In the genomic region with DNA sequence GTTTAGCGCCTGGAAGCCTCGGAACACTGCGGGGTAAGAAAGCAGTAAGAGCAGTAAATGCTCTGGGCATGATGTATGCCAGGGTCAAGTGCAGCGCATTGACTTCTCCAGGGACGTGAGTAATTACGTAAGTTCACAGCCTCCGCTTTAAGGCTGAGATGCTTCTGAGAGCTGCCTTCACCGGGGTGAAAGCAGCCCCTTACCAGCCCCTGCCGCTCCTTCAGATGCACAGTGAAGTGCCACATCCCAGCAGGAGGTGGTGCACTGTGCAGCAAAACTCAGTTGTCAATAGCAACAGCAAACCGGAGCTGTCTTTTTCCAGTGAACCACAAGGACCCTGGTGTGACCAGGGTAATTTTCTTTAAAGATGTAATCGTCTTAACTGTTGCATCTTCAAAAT, we compare ENCODE assay signal across 12 mouse cellular contexts.
A peak's percentile ranks its signal among the peaks of the same experiment; 100 is the strongest.
DNase-seq lines count a peak whose midpoint lies in the region; ATAC-seq and TF ChIP-seq lines count a peak whose summit lies in the region.
"Had no signal": no experiment of that assay in that cellular context is flagged by ENCODE, and none has a peak within 500 bp of the region (broad histone marks: within the 10 kb centered on the region; RNA-seq: fewer than 3 reads in every experiment).

No protein-coding gene starts in this region.

- TF ChIP-seq CTCF in midbrain, postnatal 0 days (IDR thresholded peaks at IDR 0.05): peak; percentile 64

- DNase-seq in forebrain, embryonic 11.5 days (ENCODE audit: low spot score): no peak
- no peak for DNase-seq in forebrain, embryonic 10.5 days (ENCODE audit: extremely low spot score, low spot score)
- peak; percentile 34 for DNase-seq in ES-E14 (ENCODE audit: low read depth, low spot score)
- DNase-seq in midbrain, postnatal 0 days (ENCODE audit: low spot score): peak; percentile 71
- DNase-seq in c-Kit-positive CD71-positive TER-119-positive erythroid progenitor cells, embryonic 14.5 days (ENCODE audit: low spot score): no peak
- no peak for DNase-seq in lung, adult 18-20 months
- DNase-seq in gastrocnemius, postnatal 36 days: no peak

- no peaks in the 10 kb centered on the region for H3K9me3 ChIP-seq in forebrain, embryonic 11.5 days (ENCODE audit: control insufficient read depth, low read length)
- H3K9me3 ChIP-seq in forebrain, embryonic 10.5 days: peaks cover 3% of the 10 kb centered on the region
- no peaks in the 10 kb centered on the region for H3K9me3 ChIP-seq in ES-E14 (ENCODE audit: control insufficient read depth, insufficient read depth, low read depth, low read length)
- no peaks in the 10 kb centered on the region for H3K9me3 ChIP-seq in forebrain, embryonic 15.5 days
- H3K9me3 ChIP-seq in midbrain, postnatal 0 days (ENCODE audit: low read length): no peaks in the 10 kb centered on the region
- H3K9me3 ChIP-seq: heart, embryonic 15.5 days; liver, embryonic 15.5 days had no signal

- H3K36me3 ChIP-seq in forebrain, embryonic 11.5 days (ENCODE audit: control insufficient read depth, insufficient read depth, low read length): no peaks in the 10 kb centered on the region
- H3K36me3 ChIP-seq in forebrain, embryonic 10.5 days (replicated peaks): no peaks in the 10 kb centered on the region
- H3K36me3 ChIP-seq in ES-E14 (ENCODE audit: control insufficient read depth, insufficient read depth, low read length, poor library complexity, severe bottlenecking): no peaks in the 10 kb centered on the region
- H3K36me3 ChIP-seq in forebrain, embryonic 15.5 days: no peaks in the 10 kb centered on the region
- peaks cover 5% of the 10 kb centered on the region for H3K36me3 ChIP-seq in midbrain, postnatal 0 days (ENCODE audit: insufficient read depth, low read length)
- H3K36me3 ChIP-seq: G1E; heart, embryonic 15.5 days; liver, embryonic 15.5 days had no signal

- no peak overlapping the region for H3K27ac ChIP-seq in forebrain, embryonic 11.5 days (ENCODE audit: low read depth, low read length)
- no peak overlapping the region for H3K27ac ChIP-seq in forebrain, embryonic 10.5 days
- H3K27ac ChIP-seq in ES-E14 (ENCODE audit: insufficient read depth, low read depth, low read length, poor library complexity, severe bottlenecking): no peak overlapping the region
- H3K27ac ChIP-seq in forebrain, embryonic 15.5 days (replicated peaks): no peak overlapping the region
- H3K27ac ChIP-seq in midbrain, postnatal 0 days (ENCODE audit: low read depth, low read length): no peak overlapping the region
- H3K27ac ChIP-seq: heart, embryonic 15.5 days; liver, embryonic 15.5 days had no signal

- intact Hi-C loops in gastrocnemius, postnatal 36 days (cut with DNase I): no loop called here

- in situ Hi-C loops in ES-E14 (cut with MboI; ENCODE audit: low sequenced_read_pairs in 2 of 2, unreplicated experiment in 2 of 2): no loop called here

- ATAC-seq in forebrain, embryonic 11.5 days (replicated peaks; ENCODE audit: low FRiP score): peak; percentile 39; the same call in 1 of the 2 replicates
- ATAC-seq in forebrain, embryonic 15.5 days (replicated peaks): peak; percentile 44; the same call in 1 of the 2 replicates
- ATAC-seq in midbrain, postnatal 0 days (ENCODE audit: low FRiP score): peak; percentile 57; the same call in 1 of the 2 replicates

- H3K4me1 ChIP-seq in forebrain, embryonic 11.5 days (replicated peaks; ENCODE audit: control insufficient read depth, insufficient read depth, low read length): no peaks in the 10 kb centered on the region
- peaks cover 29% of the 10 kb centered on the region for H3K4me1 ChIP-seq in forebrain, embryonic 10.5 days
- no peaks in the 10 kb centered on the region for H3K4me1 ChIP-seq in ES-E14 (ENCODE audit: control insufficient read depth in 2 of 2, insufficient read depth in 2 of 2, low read length in 2 of 2, poor library complexity in 1 of 2)
- peaks cover 6% of the 10 kb centered on the region; the same call in 1 of the 2 replicates for H3K4me1 ChIP-seq in forebrain, embryonic 15.5 days
- H3K4me1 ChIP-seq in midbrain, postnatal 0 days (ENCODE audit: insufficient read depth, low read length): 0 out of 2 replicates have a peak, but pooled peaks cover 4% of the 10 kb centered on the region
- H3K4me1 ChIP-seq: liver, embryonic 15.5 days had no signal

- H3K27me3 ChIP-seq in forebrain, embryonic 11.5 days (ENCODE audit: control insufficient read depth, insufficient read depth, low read length): peaks cover 10% of the 10 kb centered on the region
- peaks cover 99% of the 10 kb centered on the region for H3K27me3 ChIP-seq in forebrain, embryonic 10.5 days (ENCODE audit: poor library complexity, severe bottlenecking)
- H3K27me3 ChIP-seq in forebrain, embryonic 15.5 days: peaks cover 8% of the 10 kb centered on the region; the same call in 1 of the 2 replicates
- H3K27me3 ChIP-seq in midbrain, postnatal 0 days (ENCODE audit: insufficient read depth, low read length): 0 out of 2 replicates have a peak, but pooled peaks cover 4% of the 10 kb centered on the region

- H3K4me3 ChIP-seq in forebrain, embryonic 11.5 days (ENCODE audit: low read depth, low read length): no peak overlapping the region
- no peak overlapping the region for H3K4me3 ChIP-seq in forebrain, embryonic 10.5 days
- no peak overlapping the region for H3K4me3 ChIP-seq in ES-E14 (ENCODE audit: insufficient read depth in 1 of 2, low read depth in 1 of 2, low read length in 2 of 2, poor library complexity in 1 of 2, severe bottlenecking in 1 of 2)
- H3K4me3 ChIP-seq in forebrain, embryonic 15.5 days: no peak overlapping the region
- H3K4me3 ChIP-seq in midbrain, postnatal 0 days (ENCODE audit: low read depth, low read length): no peak overlapping the region
- H3K4me3 ChIP-seq: heart, embryonic 15.5 days; liver, embryonic 15.5 days; megakaryocyte, embryonic 14.5 days had no signal

- no peak overlapping the region for H3K4me2 ChIP-seq in forebrain, embryonic 11.5 days (ENCODE audit: low read depth, low read length, severe bottlenecking)
- H3K4me2 ChIP-seq in forebrain, embryonic 15.5 days (replicated peaks): no peak overlapping the region
- H3K4me2 ChIP-seq in midbrain, postnatal 0 days (ENCODE audit: low read depth, low read length, poor library complexity, severe bottlenecking): no peak overlapping the region
- H3K4me2 ChIP-seq: heart, embryonic 15.5 days; liver, embryonic 15.5 days had no signal

- 51% methylated on average over 11 of the region's 11 CpGs for WGBS in forebrain, embryonic 11.5 days
- 61% methylated on average over 11 of the region's 11 CpGs for WGBS in forebrain, embryonic 10.5 days
- WGBS in forebrain, embryonic 15.5 days: 39% methylated on average over 11 of the region's 11 CpGs
- 33% methylated on average over 11 of the region's 11 CpGs for WGBS in midbrain, postnatal 0 days

- H3K9ac ChIP-seq in forebrain, embryonic 11.5 days (ENCODE audit: low read length): no peak overlapping the region
- H3K9ac ChIP-seq in ES-E14 (ENCODE audit: insufficient read depth, low read depth, low read length, poor library complexity, severe bottlenecking): no peak overlapping the region
- no peak overlapping the region for H3K9ac ChIP-seq in forebrain, embryonic 15.5 days (replicated peaks)
- no peak overlapping the region for H3K9ac ChIP-seq in midbrain, postnatal 0 days (replicated peaks; ENCODE audit: low read length, poor library complexity, severe bottlenecking)
- H3K9ac ChIP-seq: heart, embryonic 15.5 days; liver, embryonic 15.5 days had no signal

TF ChIP-seq in ES-E14, 5 proteins besides CTCF, POLR2A, EP300 and RAD21:
- TF ChIP-seq MAFK (IDR thresholded peaks at IDR 0.05; ENCODE audit: insufficient read depth, low read depth, low read length) (no peak), ZC3H11A (IDR thresholded peaks at IDR 0.05; ENCODE audit: borderline replicate concordance, low read depth, low read length) (no peak), HCFC1 (IDR thresholded peaks at IDR 0.05; ENCODE audit: borderline replicate concordance, insufficient read depth, low read length) (no peak), CHD2 (IDR thresholded peaks at IDR 0.05; ENCODE audit: low read depth, low read length) (no peak), ZNF384 (IDR thresholded peaks at IDR 0.05; ENCODE audit: low read depth, low read length) (no peak)

Comparison
In these comparisons a context has a peak if more than half of its experiments do, and no peak if none do; other contexts are left out.
1. DNase-seq: peak in ES-E14 (single experiment) and midbrain, postnatal 0 days (single experiment); none in forebrain, embryonic 11.5 days (single experiment), forebrain, embryonic 10.5 days (single experiment), c-Kit-positive CD71-positive TER-119-positive erythroid progenitor cells, embryonic 14.5 days (single experiment), lung, adult 18-20 months (0 of 2) and gastrocnemius, postnatal 36 days (0 of 2).
2. Peak in every context shown above with its lines, with median percentiles within 50 percentile points of each other: ATAC-seq.